Mouse (Mus musculus) adrenal gland, adult (tissue): ENCODE measurements at regions not wholly inside any gene's neighbourhood (a gene's known extent, or its start where the extent isn't known, plus 50 kb on each side); places are given as distances from the start of the nearest gene placed in this dataset.

Experiments used
- DNase-seq, 2 experiments: peaks; one replicate each; pipeline ENCODE4 v3.0.0; 2022 to 2023; ENCODE audit warnings: low spot score in 1 of 2; ENCODE audit not compliant: inconsistent age in 2 of 2

DNA sequence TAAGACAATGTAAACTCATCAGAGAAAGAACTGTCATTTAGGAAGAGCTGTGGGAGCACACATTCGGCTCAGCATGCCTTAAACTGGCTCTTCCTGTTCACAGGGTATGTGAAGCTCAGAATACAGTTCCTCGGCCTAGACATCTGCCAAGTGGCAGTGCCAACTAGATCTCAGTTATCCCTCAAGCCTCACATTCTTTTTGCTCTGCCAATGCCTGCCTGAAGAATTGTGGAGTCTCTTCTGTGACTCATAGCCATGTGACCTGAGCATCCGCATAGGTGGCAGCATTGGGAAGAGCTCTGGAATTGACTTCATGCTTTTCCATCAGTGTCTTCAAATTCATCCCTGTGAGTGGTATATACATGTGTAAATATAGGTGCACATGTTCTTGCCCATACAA is 59.7 kb downstream of the Prlhr start:
- no peak for DNase-seq

DNA sequence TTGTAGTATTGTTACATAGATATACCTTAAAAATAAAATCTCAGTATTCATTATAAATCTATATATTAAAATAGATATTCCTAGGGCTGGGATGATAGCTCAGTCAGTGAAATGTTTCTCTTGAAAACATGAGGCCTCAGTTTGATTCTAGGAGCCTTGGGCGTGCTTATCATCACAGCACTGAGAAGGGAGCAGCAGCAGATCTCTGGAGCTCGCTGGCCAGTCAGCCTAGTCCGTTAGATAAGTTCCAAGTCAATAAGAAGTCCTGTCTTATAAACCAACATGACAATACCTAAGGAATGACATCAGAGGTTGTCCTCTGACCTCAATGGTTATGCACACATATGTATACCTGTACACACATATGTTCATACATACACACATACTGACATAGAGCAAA is 68.7 kb downstream of the Prlhr start:
- no peak for DNase-seq

DNA sequence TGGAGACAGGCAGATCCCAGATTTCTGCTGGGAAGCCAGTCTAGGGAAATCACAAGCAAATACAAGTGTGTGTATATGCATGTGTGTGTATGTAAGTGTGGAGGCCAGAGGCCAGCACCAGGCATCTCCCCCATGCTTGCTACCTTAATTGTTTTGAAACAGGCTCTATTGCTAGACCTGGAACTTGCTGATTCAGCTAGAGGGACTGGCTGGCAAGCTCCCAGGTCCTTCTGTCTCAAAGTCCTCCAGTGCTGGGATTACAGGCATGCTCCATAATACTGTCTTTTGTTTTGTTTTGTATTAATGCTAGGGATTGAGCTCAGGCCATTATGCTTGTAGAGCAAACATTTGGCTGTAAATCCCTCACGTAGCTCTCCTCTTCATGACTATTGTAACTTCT is 70.4 kb downstream of the Prlhr start:
- DNase-seq = no peak

GRCm38 (mm10) chr19:60396604-60397003 is 71.5 kb downstream of the Prlhr start:
- DNase-seq = no peak

- no peak for DNase-seq
Observed at GRCm38 (mm10) chr19:60386563-60387241, 81.4 kb downstream of the Prlhr start.

GRCm38 (mm10) chr19:60384721-60385120 is 83.4 kb downstream of the Prlhr start:
- DNase-seq = no peak

DNA sequence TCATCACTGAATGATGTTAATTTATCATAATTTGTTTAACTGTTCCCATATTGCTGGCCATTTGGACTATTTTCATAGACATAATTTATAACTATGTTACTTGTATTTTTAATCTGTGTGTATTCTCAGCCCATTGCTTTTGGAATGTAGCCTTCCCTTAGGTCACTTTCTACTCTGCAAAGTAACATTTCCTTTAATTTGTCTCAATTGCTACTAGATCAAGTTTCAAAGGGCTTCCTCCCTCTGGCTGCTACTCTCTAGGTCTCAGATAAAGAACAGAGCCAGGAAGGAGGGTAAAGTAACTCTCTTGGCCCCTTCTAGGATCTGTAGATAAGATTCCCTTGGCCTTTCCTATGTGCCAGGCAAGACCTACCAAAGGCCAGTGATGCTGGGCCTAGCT is 85.4 kb downstream of the Prlhr start:
- DNase-seq = no peak

- DNase-seq = no peak
Observed at GRCm38 (mm10) chr19:60379030-60379605, 89.0 kb downstream of the Prlhr start.

GRCm38 (mm10) chr19:60363988-60364599 is 104.0 kb downstream of the Prlhr start:
- no peak for DNase-seq

DNA sequence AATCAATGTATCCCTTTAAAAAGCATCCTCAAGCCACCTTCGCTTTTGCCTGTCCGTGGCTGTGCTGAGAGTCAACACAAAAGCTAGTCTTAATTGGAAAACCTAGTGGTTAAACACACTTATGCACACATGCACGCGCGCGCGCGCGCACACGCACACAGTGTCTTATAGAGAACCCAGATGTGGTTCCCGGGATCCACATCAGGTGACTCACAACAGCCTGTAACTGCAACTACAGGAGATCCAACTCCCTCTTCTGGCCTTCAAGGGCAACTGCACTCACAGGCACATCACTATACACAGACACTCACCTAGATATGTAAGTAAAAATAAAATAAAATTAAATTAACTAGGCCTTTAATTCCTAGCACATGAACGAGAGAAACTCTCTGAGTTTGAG is 118.4 kb upstream of the Fam204a start:
- no peak for DNase-seq

DNA sequence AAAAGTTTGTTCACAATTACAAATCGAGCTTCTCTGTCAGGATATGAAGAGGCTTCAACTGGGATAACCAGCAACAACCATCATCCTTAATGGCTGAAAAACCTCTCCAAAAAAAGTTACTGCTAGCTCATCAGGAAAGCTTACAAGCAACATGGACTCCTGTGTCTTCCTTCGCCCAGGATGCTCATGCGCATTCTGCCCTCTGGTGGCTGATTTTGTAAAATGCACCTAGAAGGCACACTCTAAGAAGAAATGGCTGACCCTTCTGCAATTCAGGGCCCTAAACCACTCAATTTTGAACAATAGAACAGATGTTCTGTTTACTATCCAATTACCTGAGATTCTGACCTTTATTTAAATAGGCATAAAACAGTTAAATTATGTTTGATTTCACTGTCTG is 115.0 kb upstream of the Fam204a start:
- DNase-seq = peak; percentile 19 to 81

- no peak for DNase-seq
Observed at GRCm38 (mm10) chr19:60340234-60340633, 113.7 kb upstream of the Fam204a start.

DNA sequence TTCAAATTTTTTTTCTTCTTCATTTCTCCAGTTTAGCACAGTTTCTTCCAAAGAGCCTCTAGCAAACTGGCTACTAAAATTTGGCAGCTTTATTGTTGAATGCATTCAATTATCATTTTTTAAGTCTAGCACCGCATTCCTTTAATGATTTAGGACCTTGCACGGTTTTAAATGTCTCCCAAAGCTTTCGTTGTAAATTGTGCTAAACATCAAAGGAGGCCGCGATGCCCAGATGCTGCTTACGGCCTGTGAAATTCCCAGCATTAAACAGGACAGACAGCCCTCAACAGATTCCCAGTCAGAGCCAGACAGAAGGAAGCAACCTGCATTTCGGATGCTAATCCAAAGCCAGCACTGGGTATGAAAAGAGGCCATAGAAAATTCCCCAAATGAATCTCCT is 108.0 kb upstream of the Fam204a start:
- DNase-seq = no peak

DNA sequence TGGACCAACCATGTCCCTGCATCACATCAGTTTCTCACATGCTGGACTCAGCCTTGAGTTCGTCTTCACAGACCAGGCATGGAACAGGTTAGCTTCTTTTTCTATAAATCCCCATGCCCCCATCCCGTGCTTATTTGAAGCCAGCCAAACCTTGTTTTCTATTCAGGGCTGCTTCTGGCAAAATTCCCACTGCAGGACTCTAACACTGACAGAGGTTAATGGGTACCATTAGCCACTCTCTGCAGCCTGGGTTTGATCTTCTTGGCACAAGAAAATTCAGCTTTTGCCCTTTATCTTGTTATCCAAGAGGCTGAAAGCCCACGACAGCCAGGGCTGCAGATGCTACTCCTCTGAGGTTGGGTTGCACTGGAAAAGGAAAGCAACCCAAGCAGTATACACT is 101.8 kb upstream of the Fam204a start:
- DNase-seq = no peak

DNA sequence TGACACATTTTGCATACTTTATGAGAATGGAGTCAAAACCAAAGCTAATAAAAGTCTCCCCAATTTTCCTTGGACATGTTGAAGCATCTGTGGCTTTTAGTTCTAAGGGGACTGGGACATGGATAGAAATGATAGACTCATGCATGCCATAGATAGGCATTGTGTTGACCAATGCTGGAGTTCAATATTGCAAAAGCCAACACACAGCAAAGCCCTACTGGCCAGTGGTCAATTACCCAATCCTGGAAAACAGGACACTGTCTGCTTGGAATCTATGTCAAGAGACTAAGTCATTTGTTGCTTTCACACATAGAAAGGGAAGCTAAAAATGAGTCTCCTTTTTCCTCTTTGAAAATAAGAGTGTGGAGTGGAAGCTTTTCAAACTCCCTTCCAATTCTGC is 99.1 kb upstream of the Fam204a start:
- DNase-seq = no peak

DNA sequence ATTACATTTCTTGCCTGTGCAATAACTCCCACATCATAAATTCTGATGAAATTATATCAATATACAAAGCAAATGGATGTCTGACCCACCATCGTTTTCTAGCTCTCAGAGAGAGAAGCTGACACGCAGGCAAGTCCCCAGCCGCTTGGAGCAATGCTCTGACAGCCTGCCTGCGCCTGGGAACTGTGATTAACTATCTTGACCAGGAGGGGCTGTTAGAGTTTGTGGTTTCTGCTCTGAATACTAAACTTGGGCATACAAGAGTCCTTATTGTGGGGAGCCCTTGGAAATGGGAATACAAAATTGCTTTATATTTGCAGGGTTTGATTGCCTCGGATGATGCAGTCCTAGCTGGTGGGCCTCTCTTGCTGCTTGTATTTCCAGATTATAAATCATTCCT is 98.6 kb upstream of the Fam204a start:
- no peak for DNase-seq

DNA sequence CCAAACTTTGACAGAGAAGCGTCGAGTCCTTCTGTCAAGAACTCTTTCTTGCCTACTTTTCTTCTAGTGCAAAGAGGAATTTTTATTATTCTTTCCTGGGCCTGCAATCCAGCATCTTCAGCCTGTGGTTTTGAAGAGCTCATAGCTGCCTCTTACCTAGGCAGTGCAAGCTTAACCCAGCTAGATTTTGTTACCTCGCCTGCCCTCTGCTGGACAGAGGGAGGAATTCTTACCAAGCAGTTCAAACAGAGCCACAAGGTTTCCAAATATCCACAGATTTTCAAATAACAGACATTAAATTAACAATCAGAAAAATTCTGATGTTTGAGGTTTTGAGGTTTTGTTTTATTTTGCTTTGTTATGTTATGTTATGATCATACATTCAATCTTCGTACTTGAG is 84.1 kb upstream of the Fam204a start:
- DNase-seq = peak; percentile 44 to 84

DNA sequence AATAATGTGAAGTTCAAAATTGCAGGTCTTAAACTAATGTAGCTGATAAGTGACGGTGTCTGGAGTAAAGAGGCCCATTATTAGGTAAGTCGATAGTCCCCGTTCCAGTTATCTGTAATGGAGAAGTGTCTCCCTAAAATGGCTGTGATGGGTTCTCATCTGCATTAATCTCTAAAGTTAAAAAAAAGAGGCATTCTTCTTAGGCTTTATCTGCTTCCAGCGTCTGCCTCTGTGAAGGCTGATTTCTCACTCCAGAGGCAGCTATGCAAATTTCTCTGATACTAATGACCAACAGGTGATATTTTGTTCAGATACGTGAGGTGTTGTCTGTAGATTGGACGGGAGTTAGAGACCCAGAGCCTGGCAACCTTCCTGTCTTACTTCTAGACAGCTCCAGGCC is 75.9 kb upstream of the Fam204a start:
- DNase-seq = no peak

GRCm38 (mm10) chr19:60300891-60301290 is 74.4 kb upstream of the Fam204a start:
- DNase-seq = no peak

DNA sequence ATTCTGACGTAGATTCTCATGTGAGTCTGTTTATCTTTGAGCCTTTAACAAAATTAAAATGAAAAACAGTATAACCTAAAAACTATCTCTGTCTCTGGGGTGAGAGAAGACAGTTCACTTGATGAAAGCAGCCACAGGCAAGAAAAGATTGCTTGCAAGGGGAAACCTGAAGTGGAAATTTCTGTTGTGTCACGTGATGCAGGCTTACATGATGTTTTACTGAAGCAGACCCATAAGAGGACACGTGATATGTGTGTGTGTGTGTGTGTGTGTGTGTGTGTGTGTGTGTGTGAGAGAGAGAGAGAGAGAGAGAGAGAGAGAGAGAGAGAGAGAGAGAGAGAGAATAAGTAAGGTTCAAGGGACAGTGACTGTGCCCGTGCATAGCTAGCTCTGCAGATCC is 63.7 kb upstream of the Fam204a start:
- DNase-seq = no peak

GRCm38 (mm10) chr19:60286810-60287396 is 60.4 kb upstream of the Fam204a start:
- no peak for DNase-seq

GRCm38 (mm10) chr19:60284901-60285300 is 58.4 kb upstream of the Fam204a start:
- no peak for DNase-seq
